Mouse (Mus musculus) natural killer cell, adult 2 months (primary cell): ENCODE measurements around the gene Gm20388.

ENCODE experiments used
- DNase-seq, 2 experiments: peaks; one replicate each; pipeline ENCODE4 v3.0.0; 2022; ENCODE audit warnings: low spot score in 2 of 2

Gene Gm20388

DNA sequence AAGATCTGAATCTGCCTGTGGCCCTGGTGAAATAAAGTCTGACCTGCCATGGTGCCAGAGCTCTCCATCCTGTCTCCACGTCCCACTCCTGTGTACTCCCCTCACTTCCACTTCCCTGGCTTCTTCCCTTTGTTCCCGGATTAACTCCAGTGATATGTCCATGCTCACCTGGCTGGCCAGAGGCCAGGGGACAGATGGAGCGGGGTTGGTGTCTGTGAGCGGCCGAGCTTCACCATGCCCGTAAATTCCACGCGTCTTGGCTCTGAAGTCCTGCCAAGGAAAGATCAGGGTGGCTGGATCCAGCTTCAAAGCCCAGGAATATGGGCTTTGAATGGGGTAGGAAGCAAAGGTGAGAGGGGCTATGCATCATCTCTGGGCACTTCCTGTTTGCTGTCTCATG is 256.5 kb downstream of the Gm20388 start:
- DNase-seq = no peak

DNA sequence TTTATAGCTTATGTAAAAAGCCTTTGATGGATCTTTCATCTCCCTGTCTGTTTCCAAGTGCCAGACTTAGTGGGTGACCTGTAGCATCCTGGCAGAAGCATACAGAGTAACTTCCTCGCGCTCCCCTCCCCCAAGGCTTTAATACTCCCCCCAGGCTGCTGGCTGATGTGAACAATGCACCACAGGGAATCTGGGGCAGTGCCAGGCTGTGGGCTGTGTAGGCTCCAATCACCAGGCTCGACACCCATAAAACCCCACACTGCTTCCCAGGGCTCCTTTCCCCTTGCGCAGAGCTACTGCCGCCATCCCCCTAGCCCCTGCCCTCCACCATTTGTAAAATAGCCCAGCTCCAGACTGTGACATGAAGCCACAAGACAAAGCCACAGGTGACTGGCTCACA is 257.2 kb downstream of the Gm20388 start:
- DNase-seq = no peak

DNA sequence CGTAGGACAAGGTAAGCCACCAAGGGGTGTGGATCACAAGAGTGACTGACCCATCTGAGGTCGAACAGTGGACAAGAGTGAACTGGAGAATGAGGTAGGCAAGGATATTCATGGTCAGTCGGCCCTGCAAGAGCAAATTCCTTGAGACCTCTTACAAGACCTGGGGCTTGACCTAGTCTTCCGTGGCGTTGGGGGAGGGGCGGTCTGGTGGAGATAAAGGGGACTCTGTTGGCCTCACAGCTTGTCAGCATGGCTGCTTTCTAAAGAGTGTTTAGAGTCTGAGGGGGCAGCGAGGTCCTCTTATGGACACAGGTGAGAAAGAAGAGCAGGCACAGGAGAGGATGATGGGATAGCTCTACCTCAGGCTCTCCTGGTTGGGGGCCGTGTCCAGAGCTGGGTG is 258.5 kb downstream of the Gm20388 start:
- no peak for DNase-seq

DNA sequence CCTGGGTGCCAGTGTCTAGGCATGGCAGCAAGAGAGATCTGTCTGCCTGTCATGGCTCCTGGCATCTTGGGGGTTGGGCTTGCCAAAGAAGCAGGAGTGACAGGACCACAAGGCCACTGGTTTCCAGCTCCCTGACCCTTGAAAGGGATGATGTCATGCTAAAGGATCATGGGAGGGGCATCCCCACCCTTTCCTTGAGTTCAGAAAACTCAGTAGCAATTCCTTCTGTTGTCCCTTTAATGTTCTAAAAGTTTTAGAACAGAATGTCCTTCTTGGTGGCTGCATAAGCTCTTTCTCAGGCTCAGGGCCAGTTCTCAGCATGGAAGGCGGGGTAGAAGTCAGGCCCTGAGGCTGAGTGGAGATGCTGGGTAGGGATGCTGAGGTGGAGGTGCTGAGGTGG is 262.6 kb downstream of the Gm20388 start:
- DNase-seq = no peak

DNA sequence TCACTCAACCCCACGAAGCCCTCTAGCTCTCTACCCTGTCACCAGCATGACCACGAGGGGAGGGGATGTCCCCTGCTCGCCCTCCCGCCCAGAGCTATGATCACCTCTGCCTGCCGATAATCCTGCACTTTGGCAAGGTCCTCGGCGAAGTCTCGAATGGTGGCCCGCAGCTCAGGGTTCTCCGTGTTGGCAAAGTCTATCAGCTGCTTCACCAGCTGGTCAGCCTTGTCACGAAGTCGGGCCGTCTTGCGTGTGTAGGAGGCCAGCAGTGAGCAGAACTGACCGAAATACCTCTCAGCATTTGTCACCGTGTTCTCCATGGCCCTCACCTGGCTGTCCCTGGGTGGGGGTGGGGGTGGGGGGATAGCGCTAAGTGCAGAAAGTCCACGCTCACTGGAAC is 264.0 kb downstream of the Gm20388 start:
- DNase-seq = no peak

DNA sequence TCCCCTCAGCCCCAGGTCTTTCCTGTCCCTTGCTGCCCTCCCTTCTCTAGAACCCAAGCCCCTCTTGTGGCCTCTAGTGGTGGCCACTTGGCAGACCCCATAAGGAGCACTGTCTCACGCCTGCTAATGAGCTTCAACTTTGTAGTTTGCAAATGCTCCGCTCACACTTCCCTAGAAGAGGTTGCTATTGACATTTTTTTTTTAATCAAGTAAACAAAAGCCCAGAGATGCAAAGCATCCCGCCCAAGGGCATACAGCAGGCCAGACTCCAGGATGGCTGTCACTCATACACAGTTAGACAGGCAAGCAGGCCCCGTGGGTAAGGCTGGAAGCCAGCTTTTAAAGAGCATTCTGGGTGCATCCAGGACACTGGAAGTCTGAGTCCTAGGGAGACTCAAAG is 266.0 kb downstream of the Gm20388 start:
- no peak for DNase-seq

DNA sequence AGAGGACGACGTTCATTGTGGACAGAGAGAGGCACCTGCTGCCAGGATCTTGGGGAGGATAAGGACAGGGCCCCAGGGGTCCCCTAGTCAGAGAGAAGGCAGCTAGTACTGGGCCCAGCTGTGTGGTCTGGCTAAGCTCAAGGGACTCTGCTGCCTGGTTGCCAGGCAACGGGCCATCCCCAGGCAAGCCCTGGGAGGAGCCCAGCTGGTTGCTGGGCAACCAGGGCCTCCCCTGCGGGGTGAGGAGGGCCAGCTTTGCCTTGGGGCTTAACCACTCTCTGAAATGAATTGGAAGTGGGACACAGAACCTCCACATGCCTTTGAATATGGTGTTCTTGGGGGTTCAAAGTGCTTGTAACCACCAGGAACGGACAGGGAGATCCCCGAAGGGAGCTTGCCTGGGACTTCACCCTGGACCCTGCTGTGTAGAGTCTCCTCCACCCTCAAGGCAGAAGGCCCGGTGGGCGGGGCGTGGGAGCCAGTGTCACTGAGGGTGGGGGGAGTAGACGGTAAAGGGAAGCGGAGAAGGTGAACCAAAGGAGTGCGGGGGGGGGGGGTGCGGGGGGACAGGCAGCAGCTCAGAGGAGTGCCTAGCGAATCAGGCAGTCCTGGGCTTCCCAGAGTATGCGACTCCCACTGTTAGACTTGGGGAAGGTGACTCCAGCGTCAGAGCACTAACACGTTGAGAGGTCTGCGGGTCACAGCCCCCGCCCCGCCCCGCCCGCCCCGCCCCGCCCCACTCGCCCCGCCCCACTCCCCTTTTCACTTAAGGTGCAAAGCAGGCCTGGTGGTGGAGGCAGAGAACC is 266.9 kb downstream of the Gm20388 start, which contains the start of gene Fam92b:
Fam92b (minus strand) TSS at position 149 of the 806 bp plus-strand sequence.
- peak in 1 of 2 experiments; percentile 52 for DNase-seq

DNA sequence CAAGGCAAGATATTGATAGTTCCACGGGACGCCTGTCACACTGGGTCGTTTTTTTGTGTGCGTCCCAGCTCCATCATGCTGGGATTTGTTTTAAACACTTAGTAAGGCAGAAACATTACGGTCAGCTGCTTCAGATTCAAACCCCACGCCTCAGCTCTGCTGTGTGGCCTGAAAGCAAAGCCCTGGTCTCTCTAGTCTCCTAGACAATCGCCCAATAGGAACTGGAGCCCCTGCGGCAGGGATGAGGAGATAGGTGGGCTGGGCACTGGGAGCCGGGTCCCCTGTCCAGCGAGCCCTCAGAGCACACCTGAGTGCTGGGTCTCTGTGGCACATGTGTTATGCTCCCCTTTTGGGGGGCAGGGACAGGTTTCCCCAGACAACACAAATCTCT is 267.5 kb downstream of the Gm20388 start:
- no peak for DNase-seq

DNA sequence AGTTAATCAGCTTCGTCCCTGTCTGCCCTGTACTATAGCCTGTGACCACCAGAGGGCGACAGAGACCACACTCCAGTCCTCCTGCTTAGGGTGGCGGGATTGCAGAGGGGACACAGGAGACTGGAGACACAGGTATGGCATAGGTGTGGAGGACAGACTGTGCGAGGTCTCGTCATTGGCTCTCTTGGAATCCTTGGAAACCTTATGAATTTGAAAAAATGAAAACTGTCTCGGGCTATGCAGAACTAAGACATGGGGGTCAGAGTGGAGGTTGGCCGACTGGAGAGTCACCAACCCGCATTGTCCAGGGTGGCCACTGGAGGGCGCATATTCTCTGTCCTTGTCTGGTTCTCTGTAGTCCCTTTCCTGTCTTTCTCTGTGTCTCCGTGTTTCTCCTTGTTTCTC is 268.4 kb downstream of the Gm20388 start:
- peak; percentile 70 to 81 for DNase-seq

DNA sequence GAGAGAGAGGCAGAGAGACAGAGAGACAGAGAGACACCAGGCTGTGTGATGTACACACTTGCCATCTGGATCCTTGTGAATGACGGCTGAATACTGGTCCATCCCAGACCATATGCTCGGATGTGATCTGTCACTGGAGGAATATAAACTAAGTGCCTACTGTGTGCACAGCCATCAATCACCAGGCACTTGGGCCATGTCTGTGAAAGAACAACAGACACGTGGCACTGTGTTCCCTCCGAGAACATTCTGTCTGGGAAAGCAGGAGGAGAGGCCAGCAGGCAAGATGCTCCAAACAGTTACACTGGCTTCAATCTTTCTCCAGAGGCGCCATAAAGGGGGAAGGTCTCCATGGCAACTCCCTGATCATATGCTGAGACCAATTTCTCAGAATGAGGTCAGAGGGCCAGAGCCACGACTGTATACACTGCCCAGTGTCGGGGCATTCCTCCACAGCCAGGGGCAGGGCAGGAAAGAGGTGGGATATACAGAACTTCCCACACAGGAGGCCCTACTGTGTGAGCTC is 269.9 kb downstream of the Gm20388 start:
- no peak for DNase-seq

DNA sequence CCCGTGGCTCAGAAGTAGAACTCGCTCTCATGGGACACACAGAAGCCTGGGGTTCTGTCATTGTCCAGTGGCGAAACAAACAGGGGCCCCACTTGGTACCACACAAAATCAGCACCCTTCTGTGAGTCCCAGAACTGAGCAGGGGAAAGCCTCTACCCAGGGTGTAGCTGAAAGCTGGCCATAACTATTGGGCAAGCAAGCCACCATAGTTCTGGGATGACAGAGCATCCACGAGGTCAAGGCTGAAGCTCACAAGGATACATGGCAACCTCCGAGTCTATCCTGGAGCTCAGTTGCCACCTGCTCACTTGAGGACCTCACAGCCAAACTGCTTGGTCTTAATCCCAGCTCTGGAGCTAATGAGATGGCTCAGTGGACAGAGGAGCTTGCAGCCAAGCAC is 270.6 kb downstream of the Gm20388 start:
- DNase-seq = no peak

DNA sequence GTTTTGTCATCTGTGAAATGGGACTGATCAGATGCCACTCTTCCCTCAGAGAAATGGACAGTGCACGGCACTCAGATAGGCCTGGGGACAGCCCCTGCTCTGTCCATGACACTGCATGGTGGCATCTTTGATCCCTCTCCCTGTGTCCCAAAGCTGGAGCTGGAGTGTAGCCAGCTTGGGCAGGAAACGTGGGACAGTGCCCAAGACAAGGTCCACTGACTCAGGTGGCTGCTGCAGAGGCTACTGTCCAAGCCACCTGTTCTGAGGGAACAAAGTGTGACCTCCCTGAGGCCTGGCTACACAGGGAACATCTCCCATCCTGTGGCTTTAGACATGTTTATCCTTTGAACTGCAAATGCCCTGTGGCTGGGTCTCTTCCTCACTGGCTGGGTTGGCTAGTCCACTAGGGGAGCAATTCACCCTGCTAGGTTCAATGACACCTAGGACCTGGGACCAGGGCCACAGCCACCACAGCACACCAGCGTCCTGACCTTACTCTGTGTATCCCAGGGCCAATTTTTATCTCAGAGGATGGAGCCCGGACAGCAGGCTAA is 271.3 kb downstream of the Gm20388 start:
- no peak for DNase-seq

DNA sequence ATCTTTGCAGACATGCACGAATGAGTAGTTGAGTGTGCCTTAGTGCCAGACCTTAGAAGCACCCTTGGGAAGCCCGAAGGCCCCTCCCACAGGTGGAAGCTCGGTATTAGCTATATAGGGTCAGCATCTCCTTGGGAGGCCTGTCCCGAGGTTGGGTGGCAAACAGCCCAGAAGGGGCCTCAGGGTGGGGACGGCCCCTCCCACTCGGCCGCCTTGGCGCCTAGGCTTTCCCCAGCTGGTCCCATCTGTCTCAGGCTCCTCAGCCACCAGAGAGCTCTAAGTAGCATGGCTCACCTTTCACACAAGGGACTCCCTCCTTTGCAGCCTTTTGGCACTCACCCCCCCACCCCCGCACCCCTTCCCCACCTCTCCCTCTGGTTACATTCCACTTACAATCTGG is 273.7 kb downstream of the Gm20388 start:
- no peak for DNase-seq

DNA sequence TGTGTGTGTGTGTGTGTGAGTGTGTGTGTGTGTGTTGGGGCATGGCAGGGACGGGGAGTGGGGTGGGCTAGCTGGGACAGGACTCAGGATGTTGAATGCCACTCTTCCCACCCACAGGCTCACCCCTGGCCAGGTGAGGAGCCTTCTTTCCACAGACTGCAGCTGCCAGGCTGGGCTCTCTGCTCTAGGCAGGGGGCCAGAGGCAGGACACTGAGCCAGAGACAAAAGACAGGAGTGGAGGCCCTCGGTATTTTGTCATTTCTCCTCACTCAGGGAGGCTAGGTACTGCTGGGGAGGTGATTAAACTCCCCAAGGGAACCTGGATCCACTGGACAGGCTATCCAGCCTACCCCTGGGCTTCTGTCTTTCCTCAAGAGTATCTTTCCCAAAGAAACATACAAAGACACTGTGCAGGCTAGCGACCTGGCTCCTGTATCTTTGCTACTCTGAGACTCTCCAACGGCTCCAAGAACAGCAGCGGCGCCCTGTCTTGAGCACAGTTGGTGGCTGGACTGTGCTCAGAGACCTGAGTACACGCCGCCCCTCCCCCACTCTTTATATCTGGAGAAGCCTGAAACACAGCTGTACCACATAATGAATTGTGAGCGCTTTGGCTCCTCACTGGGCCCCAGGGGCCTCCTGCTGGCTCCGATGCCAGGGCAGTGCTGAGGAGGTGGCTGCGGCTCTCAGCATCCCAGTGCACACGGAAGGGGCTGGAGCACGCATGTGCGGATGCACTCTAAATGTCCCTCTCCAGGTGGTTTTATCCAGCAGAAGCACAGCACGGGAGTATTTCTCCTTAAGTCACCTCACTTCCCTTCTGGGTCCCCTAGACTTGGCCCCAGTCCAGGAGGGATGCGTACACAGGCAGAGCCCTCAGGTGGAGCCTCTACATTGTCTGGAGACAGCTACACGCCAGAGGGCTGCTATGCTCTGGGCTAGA is 274.5 kb downstream of the Gm20388 start:
- no peak for DNase-seq

DNA sequence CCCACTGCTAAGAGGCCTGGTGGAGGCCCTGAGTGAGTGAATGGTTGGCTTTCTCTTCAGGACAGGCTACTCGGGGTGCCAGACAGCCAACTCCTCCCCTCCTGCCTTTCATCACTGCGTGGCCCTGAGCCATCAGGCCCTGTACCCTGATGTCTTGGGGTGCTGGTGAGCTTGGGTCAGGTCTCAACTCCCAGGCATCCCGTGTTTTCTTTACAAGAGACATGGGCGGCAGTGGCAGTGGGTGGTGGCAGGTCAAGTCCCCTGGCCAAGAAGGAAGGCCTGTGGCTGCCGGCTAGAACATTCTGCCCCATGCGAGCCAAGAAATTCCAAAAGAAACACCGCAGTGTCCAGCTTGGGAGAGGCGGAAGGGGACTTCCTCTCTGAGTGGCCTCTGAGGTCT is 275.8 kb downstream of the Gm20388 start:
- no peak for DNase-seq

DNA sequence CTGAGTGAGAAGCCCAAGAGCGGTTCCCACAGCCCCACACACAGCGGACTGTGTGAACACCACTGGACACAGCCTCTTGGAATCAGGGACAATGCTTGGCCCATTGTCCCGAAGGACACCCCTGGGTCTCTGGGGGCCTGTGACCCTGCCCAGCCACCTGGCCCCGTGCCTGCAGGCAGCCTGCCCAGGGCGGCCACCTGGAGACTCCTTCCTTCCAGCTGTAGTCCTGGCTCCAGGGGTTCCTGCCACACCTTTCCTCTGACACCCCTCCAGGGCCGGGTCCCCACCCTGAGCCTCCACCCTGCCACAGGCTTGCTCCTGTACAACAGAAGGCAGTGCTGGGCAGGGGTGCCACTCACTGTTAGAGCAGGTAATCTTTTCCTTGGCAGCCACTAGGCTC is 277.9 kb downstream of the Gm20388 start:
- no peak for DNase-seq

DNA sequence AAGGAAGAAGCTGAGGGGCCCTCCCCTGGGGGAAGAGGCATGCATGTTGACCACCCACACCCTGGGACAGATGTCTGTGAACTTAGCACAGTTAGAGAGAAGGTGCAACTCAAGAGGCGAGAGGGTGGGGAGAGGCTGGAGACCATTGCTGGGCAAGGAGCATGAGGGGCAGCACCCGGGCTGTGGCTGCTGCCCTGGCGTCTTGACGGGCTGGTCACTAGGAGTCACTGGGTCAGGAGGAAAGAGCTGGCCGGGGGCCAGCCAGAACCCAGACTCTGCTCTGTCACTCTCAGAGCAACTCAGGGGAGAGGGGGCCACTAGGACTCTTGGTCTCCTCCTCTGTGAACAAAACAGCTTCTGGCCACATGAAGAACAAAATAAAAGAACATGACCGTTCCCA is 278.8 kb downstream of the Gm20388 start:
- no peak for DNase-seq

DNA sequence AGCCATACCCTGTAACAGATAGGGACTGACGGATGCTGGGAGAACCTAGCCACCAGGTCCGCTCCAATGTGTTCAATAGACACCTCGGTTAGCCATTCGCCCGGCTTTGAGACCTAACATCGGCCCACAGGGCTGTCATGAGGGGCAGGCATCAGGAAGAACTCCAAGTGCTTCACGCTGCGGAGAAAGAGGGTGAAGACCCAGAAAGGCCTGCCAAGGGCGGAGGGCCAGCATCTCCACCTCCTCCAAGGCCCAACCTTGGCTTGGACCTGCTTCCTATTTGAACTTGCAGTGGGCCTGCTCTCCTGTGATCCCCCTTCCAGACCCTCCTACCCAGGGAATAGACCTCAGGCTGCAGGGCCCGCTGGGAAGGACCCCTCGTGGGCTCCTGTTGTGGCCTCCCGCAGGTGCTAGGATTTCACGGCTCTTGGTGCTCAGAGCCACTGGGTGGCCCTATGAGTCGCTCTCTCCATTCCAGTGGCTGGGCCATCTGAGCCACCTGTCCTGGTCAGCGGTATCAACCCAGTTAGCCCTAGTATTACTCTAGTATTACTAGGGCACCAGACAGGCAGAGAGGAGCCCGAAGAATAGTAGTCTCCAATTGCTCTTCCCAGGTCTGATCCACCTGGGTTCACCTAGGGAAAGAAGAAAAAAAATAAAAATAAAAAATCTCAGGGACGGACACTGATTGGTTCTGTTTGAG is 279.6 kb downstream of the Gm20388 start:
- DNase-seq = no peak

DNA sequence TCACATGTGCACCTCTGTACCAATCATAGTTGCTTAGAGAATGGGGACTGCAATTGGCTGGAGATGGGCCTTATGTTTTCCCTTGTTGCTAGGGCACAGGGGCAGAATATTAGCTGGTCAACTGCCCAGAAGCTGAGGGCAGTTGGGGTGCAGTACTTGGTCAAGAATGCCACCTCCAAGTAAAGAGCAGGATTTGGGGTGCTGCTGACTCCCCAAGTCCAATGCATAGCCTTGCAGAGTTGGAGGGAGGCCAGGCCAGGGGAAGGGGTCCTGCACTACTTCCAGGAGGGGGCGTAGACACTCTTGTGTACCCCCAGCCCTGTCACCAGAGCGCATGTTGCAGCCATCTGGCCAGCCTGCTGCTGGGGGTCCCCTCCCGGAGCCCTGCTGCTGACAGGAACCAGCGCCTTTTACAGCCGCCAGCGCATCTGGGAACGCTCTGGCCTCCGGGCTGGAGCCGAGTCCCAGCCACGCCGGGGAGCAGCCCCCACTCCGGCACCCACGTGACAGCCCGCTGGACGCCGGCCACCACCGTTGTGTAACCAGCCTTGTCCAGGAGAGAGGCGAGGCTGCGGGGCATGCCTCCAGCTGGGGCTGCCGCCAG is 280.3 kb downstream of the Gm20388 start:
- DNase-seq = no peak

DNA sequence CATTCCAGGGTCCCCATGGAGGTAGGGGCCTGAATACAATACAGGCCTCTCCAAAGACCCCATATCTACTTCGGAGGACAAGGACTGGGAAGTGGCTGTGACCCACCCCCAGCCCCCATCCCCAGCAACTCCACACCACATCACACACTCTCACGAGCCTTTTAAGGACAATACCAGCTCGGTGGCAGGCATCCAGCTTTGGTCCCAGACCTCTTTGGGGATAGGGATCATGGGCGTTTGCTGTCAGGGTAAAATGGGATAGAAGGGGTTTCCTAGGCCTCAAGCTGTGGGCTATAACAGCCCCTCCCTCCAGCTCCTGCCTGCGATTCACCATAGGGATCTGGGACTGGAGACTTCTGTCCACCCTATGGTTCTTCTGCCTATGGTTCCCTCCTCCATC is 281.0 kb downstream of the Gm20388 start:
- DNase-seq = no peak

DNA sequence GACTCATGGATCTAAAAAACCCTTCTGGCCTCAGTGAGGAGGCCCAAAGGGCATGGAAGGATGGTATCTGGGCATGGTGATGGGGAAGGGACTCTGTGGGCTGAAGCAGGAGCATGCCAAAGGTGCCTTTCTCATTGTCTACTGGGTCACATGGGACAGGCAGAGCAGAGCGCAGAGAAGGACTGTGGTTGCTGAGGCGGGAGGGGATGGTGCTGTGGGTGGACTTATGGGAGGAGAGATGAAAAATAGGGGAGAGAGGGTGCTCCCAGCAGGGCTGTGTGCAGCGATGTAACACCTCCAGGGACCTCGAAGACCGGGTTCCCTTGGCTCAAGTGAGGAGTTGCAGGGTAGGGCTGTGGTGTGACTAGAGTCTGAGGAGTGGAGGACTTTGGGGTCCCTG is 281.5 kb downstream of the Gm20388 start:
- no peak for DNase-seq
